Mouse (Mus musculus): ENCODE results near the gene Slc2a5. TPM values are rescaled to one million over a fixed set of nuclear protein-coding genes. Genes with fewer than 3 reads are reported as not detected.

Gene Slc2a5
- polyA plus RNA-seq (2015; fragmentation: Nextera tagmentation; extraction: Ambion mirVana), result 0.21 and 0.27 TPM in 2 replicates

DNA sequence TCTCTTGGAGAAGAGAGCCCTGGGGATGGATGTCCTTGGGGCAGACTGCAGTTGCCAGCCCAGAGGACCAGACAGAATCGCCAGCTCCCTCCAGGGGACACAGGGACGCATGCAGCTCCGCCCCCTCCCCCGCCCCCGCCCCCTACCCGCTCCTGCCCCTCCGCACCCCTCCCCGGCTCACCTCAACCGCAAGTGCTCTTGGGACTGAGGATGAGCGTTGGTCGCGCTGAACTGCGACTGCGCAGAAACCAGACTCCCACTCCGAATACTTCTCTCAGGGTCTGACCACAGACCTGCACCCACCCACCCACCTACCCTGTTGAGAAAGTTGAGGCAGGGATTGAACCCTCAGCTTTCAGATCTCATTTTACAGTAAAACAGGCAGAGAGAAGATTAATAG is at the start of gene Slc2a5:
Slc2a5 (plus strand) TSS at position 229 of the 400 bp plus-strand sequence.
- Histone ChIP-seq H3K9me3 (replicated peaks; ENCODE audit: control insufficient read depth, low read length) (no peaks in the 10 kb centered on the region), H3K4me2 (ENCODE audit: low read depth, low read length) (no peak within 1 kb of the TSS), H3K9ac (ENCODE audit: low read depth, low read length) (no peak within 1 kb of the TSS)

DNA sequence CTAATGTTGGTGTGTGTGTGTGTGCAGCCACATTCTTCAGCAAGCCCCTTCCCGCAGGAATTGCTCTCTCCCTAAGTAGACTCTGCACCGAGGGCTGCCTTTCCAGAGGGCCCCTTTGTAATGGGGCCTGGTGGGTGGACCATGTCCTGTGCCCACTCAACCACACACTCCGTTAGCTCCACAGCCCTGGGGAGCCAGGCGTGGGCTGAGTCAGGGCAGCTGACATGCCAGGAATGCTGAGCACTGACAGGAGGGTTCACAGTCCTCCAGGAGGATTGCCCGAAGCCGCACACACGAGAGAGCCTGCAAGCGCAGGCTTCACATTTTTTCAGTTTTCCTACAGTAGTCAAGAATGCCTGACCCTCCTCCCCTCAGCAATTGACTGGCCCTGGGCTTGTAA is 48.9 kb upstream of the Slc2a5 start:
- H3K27me3 ChIP-seq (ENCODE audit: control insufficient read depth, insufficient read depth, low read depth, low read length), result no peaks in the 10 kb centered on the region
- 65% methylated on average over 8 of the region's 8 CpGs for WGBS (ENCODE audit: insufficient replicate concordance)
- H3K9me3 ChIP-seq (replicated peaks; ENCODE audit: control insufficient read depth, low read length), result no peaks in the 10 kb centered on the region
- no peak overlapping the region for H3K9ac ChIP-seq (ENCODE audit: low read depth, low read length)
- no peaks in the 10 kb centered on the region for H3K4me1 ChIP-seq (ENCODE audit: control insufficient read depth, low read depth, low read length)
- no peaks in the 10 kb centered on the region for H3K36me3 ChIP-seq (ENCODE audit: control insufficient read depth, insufficient read depth)
- ATAC-seq (ENCODE audit: low read depth), result no peak
- H3K4me3 ChIP-seq (ENCODE audit: low read depth, low read length), result no peak overlapping the region
- no peak overlapping the region for H3K27ac ChIP-seq (ENCODE audit: low read length)
- no peak overlapping the region for H3K4me2 ChIP-seq (ENCODE audit: low read depth, low read length)

More for the DNA sequence above, at the start of gene Slc2a5:
- Histone ChIP-seq H3K27me3 (ENCODE audit: control insufficient read depth, insufficient read depth, low read depth, low read length) (no peaks in the 10 kb centered on the region; the same call in 1 of the 2 replicates), H3K27ac (ENCODE audit: low read length) (no peak within 1 kb of the TSS), H3K36me3 (ENCODE audit: control insufficient read depth, insufficient read depth) (no peaks in the 10 kb centered on the region), H3K4me3 (ENCODE audit: low read depth, low read length) (no peak within 1 kb of the TSS), H3K4me1 (ENCODE audit: control insufficient read depth, low read depth, low read length) (no peaks in the 10 kb centered on the region; the same call in 1 of the 2 replicates)
- no peak for ATAC-seq (ENCODE audit: low read depth)
- WGBS (ENCODE audit: insufficient replicate concordance), result 37% methylated on average over 14 of the region's 15 CpGs

DNA sequence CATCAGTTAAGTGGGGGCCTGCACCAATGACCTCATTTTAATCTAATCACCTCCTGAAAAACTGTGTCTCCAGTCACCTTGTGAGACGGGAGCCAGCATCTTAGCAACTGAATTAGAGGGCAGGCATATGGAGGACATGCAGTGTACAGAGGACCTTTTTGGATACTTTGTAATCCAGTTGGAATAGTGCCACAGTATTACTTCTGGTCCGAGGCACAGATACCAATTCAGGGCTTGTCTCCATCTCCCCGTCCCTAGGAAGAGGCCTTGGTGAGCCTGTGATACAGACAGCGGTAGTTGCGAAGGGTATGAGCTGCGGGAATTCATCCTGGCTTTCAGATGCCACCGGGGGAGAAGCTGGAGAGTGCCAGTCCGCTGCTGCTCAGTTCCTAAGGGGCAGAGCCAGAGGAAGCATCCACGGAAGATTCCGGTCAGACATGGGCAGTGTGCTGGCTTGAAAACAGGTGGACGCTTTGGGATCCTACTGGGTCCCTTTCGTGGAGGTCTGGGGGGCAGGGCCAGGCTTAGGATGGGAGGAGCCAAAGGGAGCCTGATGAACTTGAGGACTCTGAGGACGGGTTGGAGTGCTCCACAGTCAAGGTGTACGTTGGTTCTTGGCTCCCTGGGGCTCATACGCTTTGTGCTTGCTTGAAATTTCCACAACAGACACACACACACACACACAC is 46.5 kb upstream of the Slc2a5 start:
- H3K4me2 ChIP-seq (ENCODE audit: low read depth, low read length), result no peak overlapping the region
- no peaks in the 10 kb centered on the region for H3K4me1 ChIP-seq (ENCODE audit: control insufficient read depth, low read depth, low read length)
- H3K27ac ChIP-seq (ENCODE audit: low read length), result no peak overlapping the region
- no peaks in the 10 kb centered on the region for H3K36me3 ChIP-seq (ENCODE audit: control insufficient read depth, insufficient read depth)
- no peak overlapping the region for H3K9ac ChIP-seq (ENCODE audit: low read depth, low read length)
- no peak for ATAC-seq (ENCODE audit: low read depth)
- no peaks in the 10 kb centered on the region for H3K9me3 ChIP-seq (replicated peaks; ENCODE audit: control insufficient read depth, low read length)
- WGBS (ENCODE audit: insufficient replicate concordance), result 63% methylated on average over 15 of the region's 15 CpGs
- H3K4me3 ChIP-seq (ENCODE audit: low read depth, low read length), result no peak overlapping the region
- H3K27me3 ChIP-seq (ENCODE audit: control insufficient read depth, insufficient read depth, low read depth, low read length), result no peaks in the 10 kb centered on the region

DNA sequence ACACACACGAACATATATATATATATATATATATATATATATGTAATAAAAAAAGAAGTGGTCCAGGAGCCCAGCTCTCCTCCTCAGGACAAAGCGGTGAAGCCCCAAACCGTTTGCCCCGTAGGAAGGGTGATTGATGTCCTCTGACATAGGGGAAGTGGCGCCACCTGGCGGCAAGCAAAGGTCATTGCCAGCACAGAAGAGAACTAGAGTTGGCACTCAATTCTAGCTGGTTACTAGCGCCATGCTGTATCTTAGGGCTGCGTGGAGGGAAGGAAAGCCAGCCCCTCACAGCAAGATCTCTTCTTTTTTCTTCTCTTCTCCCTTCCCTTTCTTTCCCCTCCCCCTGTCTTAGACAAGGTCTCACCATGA is 46.0 kb upstream of the Slc2a5 start:
- ATAC-seq (ENCODE audit: low read depth), result no peak
- Histone ChIP-seq H3K36me3 (ENCODE audit: control insufficient read depth, insufficient read depth) (no peaks in the 10 kb centered on the region), H3K4me3 (ENCODE audit: low read depth, low read length) (no peak overlapping the region), H3K9ac (ENCODE audit: low read depth, low read length) (no peak overlapping the region), H3K4me1 (ENCODE audit: control insufficient read depth, low read depth, low read length) (no peaks in the 10 kb centered on the region), H3K4me2 (ENCODE audit: low read depth, low read length) (no peak overlapping the region), H3K27ac (ENCODE audit: low read length) (no peak overlapping the region), H3K9me3 (replicated peaks; ENCODE audit: control insufficient read depth, low read length) (no peaks in the 10 kb centered on the region), H3K27me3 (ENCODE audit: control insufficient read depth, insufficient read depth, low read depth, low read length) (no peaks in the 10 kb centered on the region)
- WGBS (ENCODE audit: insufficient replicate concordance), result 15% methylated on average over 8 of the region's 8 CpGs

GRCm38 (mm10) chr4:150075350-150075749 is 43.7 kb upstream of the Slc2a5 start:
- Histone ChIP-seq H3K36me3 (ENCODE audit: control insufficient read depth, insufficient read depth) (no peaks in the 10 kb centered on the region), H3K9me3 (replicated peaks; ENCODE audit: control insufficient read depth, low read length) (no peaks in the 10 kb centered on the region), H3K9ac (ENCODE audit: low read depth, low read length) (no peak overlapping the region), H3K4me1 (ENCODE audit: control insufficient read depth, low read depth, low read length) (no peaks in the 10 kb centered on the region), H3K27me3 (ENCODE audit: control insufficient read depth, insufficient read depth, low read depth, low read length) (no peaks in the 10 kb centered on the region), H3K4me2 (ENCODE audit: low read depth, low read length) (no peak overlapping the region), H3K27ac (ENCODE audit: low read length) (no peak overlapping the region), H3K4me3 (ENCODE audit: low read depth, low read length) (no peak overlapping the region)
- no peak for ATAC-seq (ENCODE audit: low read depth)
- WGBS (ENCODE audit: insufficient replicate concordance), result 75% methylated on average over 7 of the region's 7 CpGs

DNA sequence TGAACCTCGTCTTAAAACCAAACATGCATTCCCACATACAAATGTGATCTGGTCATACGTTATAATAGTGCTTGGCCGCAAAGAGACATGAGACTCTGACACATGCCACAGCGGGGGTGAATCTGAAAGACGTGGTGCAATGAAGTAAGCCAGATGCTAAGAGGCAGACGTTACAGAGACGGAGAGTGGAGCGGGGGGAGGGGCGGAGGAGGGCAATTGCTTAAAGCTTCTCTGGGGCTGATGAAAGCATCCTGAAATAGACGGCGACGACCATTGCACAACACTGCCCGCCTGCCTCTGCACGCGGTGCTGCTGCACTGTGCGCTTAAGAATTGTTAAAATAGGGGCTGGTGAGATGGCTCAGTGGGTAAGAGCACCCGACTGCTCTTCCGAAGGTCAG is 42.9 kb upstream of the Slc2a5 start:
- peak; percentile 27; the same call in 1 of the 2 replicates for ATAC-seq (ENCODE audit: low read depth)
- Histone ChIP-seq H3K4me3 (ENCODE audit: low read depth, low read length) (no peak overlapping the region), H3K27ac (ENCODE audit: low read length) (no peak overlapping the region), H3K9me3 (replicated peaks; ENCODE audit: control insufficient read depth, low read length) (no peaks in the 10 kb centered on the region), H3K4me1 (ENCODE audit: control insufficient read depth, low read depth, low read length) (no peaks in the 10 kb centered on the region), H3K9ac (ENCODE audit: low read depth, low read length) (no peak overlapping the region), H3K36me3 (ENCODE audit: control insufficient read depth, insufficient read depth) (no peaks in the 10 kb centered on the region), H3K4me2 (ENCODE audit: low read depth, low read length) (no peak overlapping the region), H3K27me3 (ENCODE audit: control insufficient read depth, insufficient read depth, low read depth, low read length) (no peaks in the 10 kb centered on the region)
- WGBS (ENCODE audit: insufficient replicate concordance), result 36% methylated on average over 18 of the region's 18 CpGs

DNA sequence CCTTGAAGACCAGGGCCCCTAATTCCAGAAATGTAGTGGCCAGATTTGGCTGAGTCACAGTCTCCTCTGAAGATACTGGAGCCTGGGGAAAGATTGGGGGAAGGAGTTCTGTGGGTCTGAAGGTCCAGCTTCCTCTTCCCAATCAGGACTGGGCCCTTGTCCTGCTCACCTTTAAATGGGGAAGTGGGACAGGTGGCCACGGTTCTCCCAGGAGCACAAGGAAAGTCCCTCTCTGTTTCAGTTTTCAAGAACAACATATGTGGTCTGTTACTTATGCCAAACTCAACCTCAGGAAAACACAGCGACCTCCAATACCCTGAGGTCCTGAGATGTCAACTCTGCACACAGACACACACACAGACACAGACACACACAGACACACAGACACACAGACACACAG is 40.4 kb upstream of the Slc2a5 start:
- Histone ChIP-seq H3K36me3 (ENCODE audit: control insufficient read depth, insufficient read depth) (no peaks in the 10 kb centered on the region), H3K27ac (ENCODE audit: low read length) (no peak overlapping the region), H3K9ac (ENCODE audit: low read depth, low read length) (no peak overlapping the region), H3K4me2 (ENCODE audit: low read depth, low read length) (no peak overlapping the region), H3K27me3 (ENCODE audit: control insufficient read depth, insufficient read depth, low read depth, low read length) (no peaks in the 10 kb centered on the region), H3K4me1 (ENCODE audit: control insufficient read depth, low read depth, low read length) (no peaks in the 10 kb centered on the region), H3K4me3 (ENCODE audit: low read depth, low read length) (no peak overlapping the region), H3K9me3 (replicated peaks; ENCODE audit: control insufficient read depth, low read length) (no peaks in the 10 kb centered on the region)
- 25% methylated on average over 2 of the region's 2 CpGs for WGBS (ENCODE audit: insufficient replicate concordance)
- no peak for ATAC-seq (ENCODE audit: low read depth)

DNA sequence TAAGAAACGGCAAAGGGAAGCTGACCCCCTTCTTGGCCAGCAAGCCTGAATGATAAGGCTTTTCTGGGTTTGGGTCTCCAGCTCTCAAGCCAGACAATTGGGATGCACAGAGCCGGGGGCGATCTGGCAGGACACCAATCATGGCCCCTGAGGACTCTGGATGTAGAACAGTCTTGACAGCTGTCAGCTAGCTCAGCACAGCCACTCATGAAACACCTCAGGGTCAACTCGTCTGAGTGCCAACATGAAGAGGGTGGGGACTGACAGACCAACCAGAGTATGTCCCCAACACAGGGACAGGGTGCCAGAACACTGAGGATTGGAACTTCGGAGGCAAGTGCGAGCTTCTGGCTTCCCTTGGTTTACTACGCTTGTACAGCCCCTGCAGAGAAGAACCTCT is 39.8 kb upstream of the Slc2a5 start:
- ATAC-seq (ENCODE audit: low read depth), result no peak
- Histone ChIP-seq H3K4me1 (ENCODE audit: control insufficient read depth, low read depth, low read length) (no peaks in the 10 kb centered on the region), H3K4me2 (ENCODE audit: low read depth, low read length) (no peak overlapping the region), H3K9ac (ENCODE audit: low read depth, low read length) (no peak overlapping the region), H3K9me3 (replicated peaks; ENCODE audit: control insufficient read depth, low read length) (no peaks in the 10 kb centered on the region), H3K27ac (ENCODE audit: low read length) (no peak overlapping the region), H3K36me3 (ENCODE audit: control insufficient read depth, insufficient read depth) (no peaks in the 10 kb centered on the region), H3K4me3 (ENCODE audit: low read depth, low read length) (no peak overlapping the region), H3K27me3 (ENCODE audit: control insufficient read depth, insufficient read depth, low read depth, low read length) (no peaks in the 10 kb centered on the region)
- 54% methylated on average over 7 of the region's 7 CpGs for WGBS (ENCODE audit: insufficient replicate concordance)

- H3K4me1 ChIP-seq (ENCODE audit: control insufficient read depth, low read depth, low read length), result no peaks in the 10 kb centered on the region
- no peak overlapping the region for H3K9ac ChIP-seq (ENCODE audit: low read depth, low read length)
- ATAC-seq (ENCODE audit: low read depth), result no peak
- H3K36me3 ChIP-seq (ENCODE audit: control insufficient read depth, insufficient read depth), result no peaks in the 10 kb centered on the region
- no peak overlapping the region for H3K4me3 ChIP-seq (ENCODE audit: low read depth, low read length)
- no peaks in the 10 kb centered on the region for H3K27me3 ChIP-seq (ENCODE audit: control insufficient read depth, insufficient read depth, low read depth, low read length)
- no peak overlapping the region for H3K27ac ChIP-seq (ENCODE audit: low read length)
- H3K4me2 ChIP-seq (ENCODE audit: low read depth, low read length), result no peak overlapping the region
- 67% methylated on average over 11 of the region's 11 CpGs for WGBS (ENCODE audit: insufficient replicate concordance)
- H3K9me3 ChIP-seq (replicated peaks; ENCODE audit: control insufficient read depth, low read length), result no peaks in the 10 kb centered on the region
These were observed 38.6 kb upstream of the Slc2a5 start for GRCm38 (mm10) chr4:150080330-150080967.

Measured in liver, embryonic 16.5 days (tissue).